ENCODE assay signal across 15 mouse cellular contexts in the genomic region with DNA sequence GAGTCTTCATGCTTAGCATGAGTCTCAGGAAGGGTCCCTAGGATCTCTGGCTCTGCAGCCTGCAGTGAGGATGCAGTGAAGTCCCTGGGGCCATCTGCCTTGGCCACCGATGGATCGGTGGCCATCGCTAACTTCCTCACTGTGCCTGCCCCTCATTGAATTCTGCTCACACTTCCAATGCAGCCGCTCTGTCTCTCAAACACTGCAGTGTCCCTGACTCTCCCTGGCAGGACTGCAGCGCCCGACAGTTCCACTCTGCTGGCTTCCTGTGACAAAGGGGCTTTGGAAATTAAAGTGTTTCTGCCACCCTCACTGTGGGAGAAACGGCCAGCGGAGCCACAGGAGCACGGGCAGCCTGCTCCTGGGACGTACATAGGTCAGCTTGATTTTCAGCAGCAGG.
DNase-seq lines count a peak whose midpoint lies in the region; ATAC-seq and TF ChIP-seq lines count a peak whose summit lies in the region.
"Had no signal": no experiment of that assay in that cellular context is flagged by ENCODE, and none has a peak within 500 bp of the region (broad histone marks: within the 10 kb centered on the region; RNA-seq: fewer than 3 reads in every experiment).

No protein-coding gene starts in this region.

- TF ChIP-seq CTCF in midbrain, postnatal 0 days (IDR thresholded peaks at IDR 0.05), result no peak

- H3K4me1 ChIP-seq in midbrain, embryonic 10.5 days, result peaks cover 33% of the 10 kb centered on the region
- H3K4me1 ChIP-seq in midbrain, embryonic 11.5 days (ENCODE audit: control insufficient read depth, insufficient read depth, low read length), result peaks cover 6% of the 10 kb centered on the region
- H3K4me1 ChIP-seq in forebrain, embryonic 14.5 days (ENCODE audit: control insufficient read depth, insufficient read depth, low read length), result peaks cover 3% of the 10 kb centered on the region; the same call in 1 of the 2 replicates
- peaks cover 20% of the 10 kb centered on the region for H3K4me1 ChIP-seq in hindbrain, embryonic 15.5 days (replicated peaks)
- H3K4me1 ChIP-seq in midbrain, postnatal 0 days (ENCODE audit: insufficient read depth, low read length), result no peaks in the 10 kb centered on the region

- H3K27ac ChIP-seq in midbrain, embryonic 10.5 days (replicated peaks), result peak overlapping the region; percentile 63
- H3K27ac ChIP-seq in midbrain, embryonic 11.5 days (ENCODE audit: low read depth, low read length), result no peak overlapping the region
- peak overlapping the region; percentile 27; the same call in 1 of the 2 replicates for H3K27ac ChIP-seq in forebrain, embryonic 14.5 days (ENCODE audit: low read depth, low read length)
- peak overlapping the region; percentile 63 for H3K27ac ChIP-seq in hindbrain, embryonic 15.5 days (replicated peaks)
- 0 out of 2 replicates have a peak overlapping the region, but pooled peaks have one; percentile 20 for H3K27ac ChIP-seq in midbrain, postnatal 0 days (ENCODE audit: low read depth, low read length)
- H3K27ac ChIP-seq: embryonic facial prominence, embryonic 15.5 days; kidney, postnatal 0 days; limb, embryonic 15.5 days had no signal

- intact Hi-C loops in left cerebral cortex, postnatal 10 days (cut with DNase I), result no loop called here

- no peak overlapping the region for H3K9ac ChIP-seq in midbrain, embryonic 11.5 days (ENCODE audit: low read length)
- peak overlapping the region; percentile 25; the same call in 1 of the 2 replicates for H3K9ac ChIP-seq in forebrain, embryonic 14.5 days (ENCODE audit: low read length)
- no peak overlapping the region for H3K9ac ChIP-seq in hindbrain, embryonic 15.5 days
- H3K9ac ChIP-seq in midbrain, postnatal 0 days (replicated peaks; ENCODE audit: low read length, poor library complexity, severe bottlenecking), result no peak overlapping the region
- H3K9ac ChIP-seq: embryonic facial prominence, embryonic 15.5 days; limb, embryonic 15.5 days had no signal

- peaks cover 30% of the 10 kb centered on the region for H3K27me3 ChIP-seq in midbrain, embryonic 10.5 days (ENCODE audit: low read depth, poor library complexity, severe bottlenecking)
- no peaks in the 10 kb centered on the region for H3K27me3 ChIP-seq in midbrain, embryonic 11.5 days (ENCODE audit: control insufficient read depth, insufficient read depth, low read length)
- H3K27me3 ChIP-seq in forebrain, embryonic 14.5 days (replicated peaks; ENCODE audit: control insufficient read depth, insufficient read depth, low read length), result no peaks in the 10 kb centered on the region
- 0 out of 2 replicates have a peak, but pooled peaks cover 7% of the 10 kb centered on the region for H3K27me3 ChIP-seq in hindbrain, embryonic 15.5 days
- no peaks in the 10 kb centered on the region for H3K27me3 ChIP-seq in midbrain, postnatal 0 days (ENCODE audit: insufficient read depth, low read length)
- H3K27me3 ChIP-seq: CH12.LX; embryonic facial prominence, embryonic 15.5 days; limb, embryonic 15.5 days had no signal

- no peaks in the 10 kb centered on the region for H3K9me3 ChIP-seq in midbrain, embryonic 10.5 days (replicated peaks)
- H3K9me3 ChIP-seq in midbrain, embryonic 11.5 days (ENCODE audit: control insufficient read depth, low read length), result no peaks in the 10 kb centered on the region
- no peaks in the 10 kb centered on the region for H3K9me3 ChIP-seq in forebrain, embryonic 14.5 days (replicated peaks; ENCODE audit: control insufficient read depth, low read length)
- H3K9me3 ChIP-seq in hindbrain, embryonic 15.5 days, result no peaks in the 10 kb centered on the region
- no peaks in the 10 kb centered on the region for H3K9me3 ChIP-seq in midbrain, postnatal 0 days (ENCODE audit: low read length)
- H3K9me3 ChIP-seq: embryonic facial prominence, embryonic 15.5 days; limb, embryonic 15.5 days had no signal

- 64% methylated on average over 10 of the region's 10 CpGs for WGBS in midbrain, embryonic 10.5 days
- WGBS in midbrain, embryonic 11.5 days, result 54% methylated on average over 10 of the region's 10 CpGs
- WGBS in forebrain, embryonic 14.5 days, result 69% methylated on average over 10 of the region's 10 CpGs
- WGBS in hindbrain, embryonic 15.5 days, result 30% methylated on average over 10 of the region's 10 CpGs
- WGBS in midbrain, postnatal 0 days, result 34% methylated on average over 10 of the region's 10 CpGs

- no peak for ATAC-seq in midbrain, embryonic 11.5 days (ENCODE audit: low FRiP score)
- ATAC-seq in forebrain, embryonic 14.5 days, result no peak
- peak; percentile 32; the same call in 1 of the 2 replicates for ATAC-seq in hindbrain, embryonic 15.5 days (ENCODE audit: low FRiP score, low read depth)
- 0 out of 2 replicates have a peak, but pooled peaks have one; percentile 24 for ATAC-seq in midbrain, postnatal 0 days (ENCODE audit: low FRiP score)
- ATAC-seq: Patski had no signal

- H3K4me2 ChIP-seq in midbrain, embryonic 11.5 days, result no peak overlapping the region
- no peak overlapping the region for H3K4me2 ChIP-seq in forebrain, embryonic 14.5 days (ENCODE audit: low read length)
- no peak overlapping the region for H3K4me2 ChIP-seq in hindbrain, embryonic 15.5 days
- no peak overlapping the region for H3K4me2 ChIP-seq in midbrain, postnatal 0 days (ENCODE audit: low read depth, low read length, poor library complexity, severe bottlenecking)
- H3K4me2 ChIP-seq: embryonic facial prominence, embryonic 15.5 days; limb, embryonic 15.5 days had no signal

- no peak for DNase-seq in midbrain, embryonic 10.5 days (ENCODE audit: low spot score)
- DNase-seq in midbrain, embryonic 11.5 days (ENCODE audit: low spot score, missing footprints), result no peak
- DNase-seq in forebrain, embryonic 14.5 days (ENCODE audit: low spot score), result no peak
- DNase-seq in midbrain, postnatal 0 days (ENCODE audit: low spot score), result peak; percentile 36
- DNase-seq in urinary bladder, adult 18-20 months (ENCODE audit: low spot score in 2 of 2), result no peak
- no peak for DNase-seq in left cerebral cortex, postnatal 10 days (ENCODE audit: extremely low spot score in 1 of 2, low spot score in 2 of 2)
- DNase-seq in heart, postnatal 4 days, result no peak
- DNase-seq: adrenal gland, postnatal 10 days had no signal

- H3K36me3 ChIP-seq in midbrain, embryonic 10.5 days, result no peaks in the 10 kb centered on the region
- no peaks in the 10 kb centered on the region for H3K36me3 ChIP-seq in midbrain, embryonic 11.5 days (ENCODE audit: control insufficient read depth, insufficient read depth, low read length)
- H3K36me3 ChIP-seq in forebrain, embryonic 14.5 days (ENCODE audit: control insufficient read depth, insufficient read depth, low read length), result peaks cover 9% of the 10 kb centered on the region
- peaks cover 16% of the 10 kb centered on the region for H3K36me3 ChIP-seq in hindbrain, embryonic 15.5 days
- H3K36me3 ChIP-seq in midbrain, postnatal 0 days (ENCODE audit: insufficient read depth, low read length), result peaks cover 21% of the 10 kb centered on the region
- H3K36me3 ChIP-seq: embryonic facial prominence, embryonic 15.5 days; limb, embryonic 15.5 days had no signal

- no peak overlapping the region for H3K4me3 ChIP-seq in midbrain, embryonic 10.5 days
- H3K4me3 ChIP-seq in midbrain, embryonic 11.5 days (ENCODE audit: low read depth, low read length), result no peak overlapping the region
- no peak overlapping the region for H3K4me3 ChIP-seq in forebrain, embryonic 14.5 days (ENCODE audit: low read depth, low read length)
- H3K4me3 ChIP-seq in hindbrain, embryonic 15.5 days, result no peak overlapping the region
- no peak overlapping the region for H3K4me3 ChIP-seq in midbrain, postnatal 0 days (ENCODE audit: low read depth, low read length)
- H3K4me3 ChIP-seq: embryonic facial prominence, embryonic 15.5 days; limb, embryonic 15.5 days; myocyte had no signal

Comparison
In these comparisons a context has a peak if more than half of its experiments do, and no peak if none do; other contexts are left out.
1. ATAC-seq: peak in hindbrain, embryonic 15.5 days (single experiment) and midbrain, postnatal 0 days (single experiment); none in midbrain, embryonic 11.5 days (single experiment) and forebrain, embryonic 14.5 days (single experiment).